Mouse (Mus musculus) stomach, embryonic 14.5 days (tissue): Measurements from ENCODE around the gene Pex26. TPM values are rescaled to one million over a fixed set of nuclear protein-coding genes. Genes with fewer than 3 reads are reported as not detected.

Experiments used
- ATAC-seq: fragments of 200-750 bp; cut with Nextera tagmentation; 2 replicates; pipeline ENCODE4 v1.8.0; 2017; ENCODE audit warnings: low read depth, moderate TSS enrichment; ENCODE audit not compliant: insufficient number of reproducible peaks, insufficient read depth, low FRiP score
- H3K27ac ChIP-seq: fragments of 300-500 bp; sonication (generic); 2 replicates; pipeline ENCODE4 v1.5.1; 2014; ENCODE audit warnings: mild to moderate bottlenecking, low read length, moderate library complexity, mixed read lengths
- H3K27me3 ChIP-seq: fragments of 300-500 bp; sonication (generic); 2 replicates; pipeline ENCODE4 v1.6.1; 2014; ENCODE audit warnings: low read length, control low read depth, mixed read lengths; ENCODE audit not compliant: control insufficient read depth, insufficient read depth
- H3K36me3 ChIP-seq: fragments of 300-500 bp; sonication (generic); 2 replicates; pipeline ENCODE4 v1.6.1; 2014; ENCODE audit warnings: mild to moderate bottlenecking, control low read depth, low read length, moderate library complexity, mixed read lengths; ENCODE audit not compliant: control insufficient read depth, insufficient read depth
- H3K4me1 ChIP-seq: fragments of 300-500 bp; sonication (generic); 2 replicates; pipeline ENCODE4 v1.6.1; 2014; ENCODE audit warnings: low read length, control low read depth, mixed read lengths; ENCODE audit not compliant: control insufficient read depth, insufficient read depth
- H3K4me2 ChIP-seq: fragments of 300-500 bp; sonication (generic); replicated peaks from 2 replicates; pipeline ENCODE4 v1.6.1; 2014; ENCODE audit warnings: low read depth, low read length, control low read depth
- H3K4me3 ChIP-seq: fragments of 300-500 bp; sonication (generic); 2 replicates; pipeline ENCODE4 v1.5.1; 2014; ENCODE audit warnings: low read depth, low read length, control low read depth
- H3K9ac ChIP-seq: fragments of 300-500 bp; sonication (generic); replicated peaks from 2 replicates; pipeline ENCODE4 v1.6.1; 2014; ENCODE audit warnings: low read depth, mild to moderate bottlenecking, control low read depth, low read length, moderate library complexity, mixed read lengths
- H3K9me3 ChIP-seq: fragments of 300-500 bp; sonication (generic); 2 replicates; pipeline ENCODE4 v1.6.1; 2016; ENCODE audit warnings: low read depth, low read length, control low read depth; ENCODE audit not compliant: control insufficient read depth
- WGBS: fragments of 180-500 bp; shearing (Covaris S2); extraction: QIAGEN DNeasy Blood & Tissue Kit; methylation state at CpG from one replicate; pipeline ENCODE4 v1.1.7; 2014; 5-methylcytosine and 5-hydroxymethylcytosine counted together
- polyA plus RNA-seq: library from polyadenylated mRNA; unstranded; fragments of >200 nt; fragmentation: Nextera tagmentation; extraction: Ambion mirVana; gene quantifications from 2 replicates; pipeline ENCODE4 v1.2.1, GENCODE M21; 2014

Gene Pex26
- polyA plus RNA-seq, 1 experiment from 2014 or later: 12.5 TPM

- no peak overlapping the region for H3K9ac ChIP-seq
- no peak overlapping the region for H3K4me2 ChIP-seq
- H3K4me3 ChIP-seq: no peak overlapping the region
- ATAC-seq: no peak
- no peaks in the 10 kb centered on the region for H3K9me3 ChIP-seq
- H3K36me3 ChIP-seq: no peaks in the 10 kb centered on the region
- 0 out of 2 replicates have a peak, but pooled peaks cover 2% of the 10 kb centered on the region for H3K4me1 ChIP-seq
- H3K27me3 ChIP-seq: no peaks in the 10 kb centered on the region
- WGBS: 47% methylated on average over 5 of the region's 5 CpGs
- H3K27ac ChIP-seq: peak overlapping the region; percentile 44
These were observed 10.0 kb upstream of the Pex26 start for GRCm38 (mm10) chr6:121173471-121173870.

DNA sequence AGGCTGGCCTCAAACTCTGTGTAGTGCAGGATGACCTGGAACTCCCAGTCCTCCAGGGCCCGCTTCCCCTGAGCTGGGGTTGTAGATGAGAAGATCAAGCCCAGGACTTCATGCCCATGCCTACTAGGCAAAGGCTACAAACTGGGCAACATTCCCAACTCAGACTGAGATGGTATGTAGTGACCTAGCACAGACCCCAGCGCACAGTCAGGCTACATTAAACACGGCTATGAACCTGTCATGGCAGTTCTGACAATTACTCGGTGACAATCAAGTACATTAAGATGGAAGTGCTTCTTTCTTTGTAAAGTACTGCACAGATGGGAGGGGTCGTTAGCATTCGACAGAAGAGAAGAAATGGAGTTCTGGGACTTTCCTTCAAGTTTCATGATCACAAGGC is 8.7 kb upstream of the Pex26 start:
- H3K9me3 ChIP-seq: no peaks in the 10 kb centered on the region
- no peak overlapping the region for H3K9ac ChIP-seq
- H3K4me2 ChIP-seq: no peak overlapping the region
- no peak overlapping the region for H3K27ac ChIP-seq
- H3K36me3 ChIP-seq: no peaks in the 10 kb centered on the region
- H3K27me3 ChIP-seq: no peaks in the 10 kb centered on the region
- 91% methylated on average over 6 of the region's 6 CpGs for WGBS
- H3K4me1 ChIP-seq: 0 out of 2 replicates have a peak, but pooled peaks cover 2% of the 10 kb centered on the region
- no peak overlapping the region for H3K4me3 ChIP-seq
- ATAC-seq: no peak

DNA sequence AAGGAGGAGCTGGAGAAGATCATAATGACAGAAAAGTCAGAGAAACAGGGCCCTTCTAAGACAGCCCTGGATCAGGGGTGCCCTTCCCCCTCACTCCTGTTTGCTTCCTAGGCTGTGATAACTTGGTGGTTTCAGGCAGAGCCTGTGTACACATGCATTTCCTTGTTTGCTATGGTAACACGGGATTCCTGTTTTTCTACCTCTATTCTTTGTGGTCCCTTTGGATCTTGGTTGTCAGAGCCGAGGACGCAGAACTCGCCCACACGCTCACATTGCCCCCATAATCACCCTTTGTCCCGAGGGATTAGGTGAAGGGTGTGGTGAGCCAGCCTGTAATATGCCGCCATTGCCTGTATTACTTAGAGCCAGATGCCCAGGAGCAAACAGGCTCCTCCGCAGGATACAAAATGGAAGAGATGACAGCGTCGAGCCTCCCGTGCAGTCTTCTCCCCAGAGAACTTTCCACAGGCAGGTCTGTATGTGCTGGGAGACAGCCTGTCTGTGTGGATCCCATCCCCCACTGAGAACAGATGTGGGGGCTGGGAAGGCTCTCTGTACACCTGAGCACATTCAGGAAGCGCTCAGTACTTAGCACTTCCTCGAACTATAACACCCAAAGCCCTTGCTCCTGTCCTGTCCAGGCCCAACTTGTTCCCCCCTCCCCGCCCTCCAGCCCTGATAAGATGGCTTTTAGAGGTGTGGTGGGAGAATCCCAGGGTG is 7.3 kb upstream of the Pex26 start:
- H3K27ac ChIP-seq: peak overlapping the region; percentile 83
- H3K9ac ChIP-seq: no peak overlapping the region; the same call in 1 of the 2 replicates
- no peaks in the 10 kb centered on the region for H3K36me3 ChIP-seq
- no peak overlapping the region for H3K4me3 ChIP-seq
- H3K27me3 ChIP-seq: no peaks in the 10 kb centered on the region
- peak; percentile 82 for ATAC-seq
- no peaks in the 10 kb centered on the region for H3K9me3 ChIP-seq
- H3K4me2 ChIP-seq: peak overlapping the region; percentile 28; the same call in 1 of the 2 replicates
- 0 out of 2 replicates have a peak, but pooled peaks cover 2% of the 10 kb centered on the region for H3K4me1 ChIP-seq
- WGBS: 45% methylated on average over 14 of the region's 14 CpGs

GRCm38 (mm10) chr6:121176731-121177098 is 6.8 kb upstream of the Pex26 start:
- Histone ChIP-seq H3K27me3 (no peaks in the 10 kb centered on the region), H3K4me3 (no peak overlapping the region), H3K4me2 (0 out of 2 replicates have a peak overlapping the region, but pooled peaks have one; percentile 28), H3K9me3 (no peaks in the 10 kb centered on the region), H3K36me3 (no peaks in the 10 kb centered on the region), H3K9ac (no peak overlapping the region), H3K27ac (peak overlapping the region; percentile 83), H3K4me1 (0 out of 2 replicates have a peak, but pooled peaks cover 2% of the 10 kb centered on the region)
- no peak for ATAC-seq
- WGBS: 67% methylated on average over 4 of the region's 4 CpGs

DNA sequence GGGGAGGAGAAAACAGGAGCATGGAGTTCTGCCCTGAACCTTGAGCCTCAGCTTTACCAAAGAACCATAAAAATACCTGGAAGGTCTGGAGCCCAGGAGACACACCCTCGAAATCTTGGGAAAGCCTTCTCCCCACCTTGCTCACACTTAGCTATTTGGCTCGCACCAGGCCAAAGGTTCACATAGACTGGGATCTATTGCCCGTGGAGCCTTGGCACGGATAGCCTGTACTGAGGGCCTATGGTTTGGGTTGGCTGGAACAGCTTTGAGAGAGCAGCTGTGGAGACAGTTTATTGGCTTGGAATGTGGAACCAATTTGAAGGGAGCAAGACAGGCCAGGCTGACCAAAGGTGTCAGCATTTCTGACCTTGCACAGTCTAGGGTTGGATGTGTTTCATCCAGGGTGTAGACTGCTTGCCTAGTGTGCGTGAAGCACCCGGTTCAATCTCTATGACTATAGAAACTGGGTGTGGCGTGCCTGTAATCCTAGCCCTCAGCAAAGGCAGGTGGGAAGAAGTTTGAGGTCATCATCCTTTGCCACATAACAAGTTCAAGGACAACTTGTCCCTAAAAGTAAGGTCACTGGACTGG is 6.3 kb upstream of the Pex26 start:
- Histone ChIP-seq H3K27ac (peak overlapping the region; percentile 83; the same call in 1 of the 2 replicates), H3K36me3 (no peaks in the 10 kb centered on the region), H3K4me3 (no peak overlapping the region), H3K9ac (no peak overlapping the region), H3K27me3 (no peaks in the 10 kb centered on the region), H3K4me1 (0 out of 2 replicates have a peak, but pooled peaks cover 2% of the 10 kb centered on the region), H3K4me2 (no peak overlapping the region), H3K9me3 (no peaks in the 10 kb centered on the region)
- no peak for ATAC-seq
- 82% methylated on average over 7 of the region's 7 CpGs for WGBS

DNA sequence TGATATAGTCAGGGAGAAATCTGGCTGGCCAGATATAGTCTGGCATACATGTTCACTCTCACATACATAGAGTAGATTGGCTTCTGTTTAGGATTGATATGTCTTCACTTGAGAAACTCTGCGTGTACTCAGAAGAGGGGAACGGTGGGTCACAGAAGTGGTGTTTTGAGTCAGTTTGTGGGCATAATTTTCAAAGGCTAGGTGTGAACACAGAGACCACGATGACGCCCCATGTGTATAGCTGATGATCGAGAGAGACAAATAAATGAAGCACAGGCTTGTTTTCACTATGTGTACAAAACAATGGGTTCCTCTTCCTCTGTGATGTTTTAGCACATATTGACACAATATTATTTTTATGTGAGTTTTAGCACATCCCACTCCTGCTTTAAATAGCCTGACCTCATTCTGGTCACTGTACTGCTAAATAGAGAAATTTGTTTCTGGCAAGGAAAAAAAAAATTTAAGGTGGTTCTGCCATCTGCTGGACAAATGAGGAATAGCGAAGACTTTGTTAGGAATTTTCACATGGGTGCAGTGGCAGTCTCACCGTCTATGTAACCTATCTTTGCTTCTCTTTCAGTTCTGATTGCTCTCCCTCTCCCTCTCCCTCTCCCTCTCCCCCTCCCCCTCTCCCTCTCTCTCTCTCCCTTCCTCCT is 4.6 kb upstream of the Pex26 start:
- WGBS: 61% methylated on average over 7 of the region's 7 CpGs
- no peaks in the 10 kb centered on the region for H3K27me3 ChIP-seq
- ATAC-seq: no peak

GRCm38 (mm10) chr6:121179846-121180245 is 3.6 kb upstream of the Pex26 start:
- Histone ChIP-seq H3K9ac (no peak overlapping the region), H3K4me2 (no peak overlapping the region), H3K27me3 (no peaks in the 10 kb centered on the region), H3K4me3 (no peak overlapping the region), H3K9me3 (no peaks in the 10 kb centered on the region), H3K36me3 (no peaks in the 10 kb centered on the region), H3K27ac (no peak overlapping the region), H3K4me1 (peaks cover 7% of the 10 kb centered on the region; the same call in 1 of the 2 replicates)
- ATAC-seq: no peak
- WGBS: 69% methylated on average over 7 of the region's 7 CpGs

More for the DNA sequence above, 4.6 kb upstream of the Pex26 start:
- Histone ChIP-seq H3K4me3 (no peak overlapping the region), H3K4me2 (no peak overlapping the region), H3K36me3 (no peaks in the 10 kb centered on the region), H3K9ac (no peak overlapping the region), H3K4me1 (0 out of 2 replicates have a peak, but pooled peaks cover 2% of the 10 kb centered on the region), H3K27ac (no peak overlapping the region), H3K9me3 (no peaks in the 10 kb centered on the region)
